Mouse (Mus musculus) embryonic fibroblast, embryonic 13.5 days (primary cell): Measurements from ENCODE around the gene Ost4. TPM values are rescaled to one million over a fixed set of nuclear protein-coding genes. Genes with fewer than 3 reads are reported as not detected.

Experiments used
- H3K27ac ChIP-seq: 2 replicates; pipeline ENCODE4 v1.5.1; 2012; ENCODE audit warnings: low read length, control low read depth, inconsistent platforms; ENCODE audit not compliant: insufficient read depth
- H3K4me1 ChIP-seq: 2 replicates; pipeline ENCODE4 v1.6.1; 2011; ENCODE audit warnings: low read length; ENCODE audit not compliant: control insufficient read depth, insufficient read depth
- H3K4me3 ChIP-seq: 2 replicates; pipeline ENCODE4 v1.5.1; 2011; ENCODE audit warnings: mild to moderate bottlenecking, control low read depth, low read length; ENCODE audit not compliant: insufficient read depth
- CTCF ChIP-seq: IDR thresholded peaks from 2 replicates; pipeline ENCODE4 v1.5.1; 2011; ENCODE audit warnings: mild to moderate bottlenecking, control low read depth, low read length, moderate library complexity, borderline replicate concordance; ENCODE audit not compliant: insufficient read depth
- POLR2A ChIP-seq: IDR thresholded peaks from 2 replicates; pipeline ENCODE4 v1.6.1; 2011; ENCODE audit warnings: low read depth, mild to moderate bottlenecking, control low read depth, low read length, moderate library complexity
- polyA plus RNA-seq: library from polyadenylated mRNA; stranded (reverse); fragments of >200 nt; gene quantifications from 2 replicates; pipeline ENCODE4 v1.2.4, GENCODE M21; 2011; ENCODE audit warnings: low read depth; ENCODE audit not compliant: missing spikeins, insufficient read length

Ost4 gene
- polyA plus RNA-seq, 1 experiment, result 354 TPM

- H3K27ac ChIP-seq, result peak overlapping the region; percentile 97
- H3K4me1 ChIP-seq, result peaks cover 18% of the 10 kb centered on the region
- TF ChIP-seq CTCF, result no peak
- no peak for TF ChIP-seq POLR2A
- no peak overlapping the region for H3K4me3 ChIP-seq
These were observed 1.7 kb upstream of the Ost4 start for GRCm38 (mm10) chr5:30909300-30909659.

GRCm38 (mm10) chr5:30908426-30909299, 1.1 kb upstream of the Ost4 start:
- peak; percentile 23; the same call in 1 of the 2 replicates for TF ChIP-seq POLR2A
- TF ChIP-seq CTCF, result no peak
- Histone ChIP-seq H3K27ac (peak overlapping the region; percentile 97), H3K4me1 (peaks cover 18% of the 10 kb centered on the region), H3K4me3 (peak overlapping the region; percentile 39)

- TF ChIP-seq POLR2A (no peak), CTCF (no peak)
- Histone ChIP-seq H3K4me3 (no peak overlapping the region), H3K4me1 (peaks cover 7% of the 10 kb centered on the region; the same call in 1 of the 2 replicates), H3K27ac (peak overlapping the region; percentile 49; the same call in 1 of the 2 replicates)
These were observed 5.7 kb downstream of the Ost4 start for GRCm38 (mm10) chr5:30901860-30902259.

GRCm38 (mm10) chr5:30890375-30890774, 17.2 kb downstream of the Ost4 start:
- H3K27ac ChIP-seq, result peak overlapping the region; percentile 60

GRCm38 (mm10) chr5:30889088-30889754, 18.4 kb downstream of the Ost4 start:
- TF ChIP-seq CTCF, result no peak
- peak; percentile 55 for TF ChIP-seq POLR2A
- Histone ChIP-seq H3K4me1 (peaks cover 7% of the 10 kb centered on the region; the same call in 1 of the 2 replicates), H3K4me3 (peak overlapping the region; percentile 64), H3K27ac (peak overlapping the region; percentile 76)

More at GRCm38 (mm10) chr5:30890375-30890774, 17.2 kb downstream of the Ost4 start:
- Histone ChIP-seq H3K4me1 (peaks cover 7% of the 10 kb centered on the region; the same call in 1 of the 2 replicates), H3K4me3 (no peak overlapping the region)
- TF ChIP-seq CTCF, result no peak
- no peak for TF ChIP-seq POLR2A

GRCm38 (mm10) chr5:30888337-30889087, 19.1 kb downstream of the Ost4 start, which contains the start of gene Agbl5:
Gene Agbl5 (plus strand): TSS chr5:30888694.
- peak within 1 kb of the TSS; percentile 64 for H3K4me3 ChIP-seq
- peak within 1 kb of the TSS; percentile 76 for H3K27ac ChIP-seq
- peaks cover 7% of the 10 kb centered on the region; the same call in 1 of the 2 replicates for H3K4me1 ChIP-seq
- no peak for TF ChIP-seq CTCF
- TF ChIP-seq POLR2A, result no peak

GRCm38 (mm10) chr5:30887858-30888336, 19.7 kb downstream of the Ost4 start:
- H3K4me1 ChIP-seq, result peaks cover 7% of the 10 kb centered on the region; the same call in 1 of the 2 replicates
- TF ChIP-seq POLR2A, result no peak
- no peak for TF ChIP-seq CTCF
- peak overlapping the region; percentile 58 for H3K4me3 ChIP-seq
- H3K27ac ChIP-seq, result peak overlapping the region; percentile 70

- no peak for TF ChIP-seq CTCF
- TF ChIP-seq POLR2A, result peak; percentile 70
- Histone ChIP-seq H3K4me1 (peaks cover 7% of the 10 kb centered on the region; the same call in 1 of the 2 replicates), H3K4me3 (peak overlapping the region; percentile 58), H3K27ac (peak overlapping the region; percentile 70)
These were observed 20.2 kb downstream of the Ost4 start for GRCm38 (mm10) chr5:30887331-30887761.

- Histone ChIP-seq H3K27ac (no peak overlapping the region), H3K4me3 (peak overlapping the region; percentile 58), H3K4me1 (peaks cover 7% of the 10 kb centered on the region; the same call in 1 of the 2 replicates)
- TF ChIP-seq CTCF, result no peak
- TF ChIP-seq POLR2A, result no peak
These were observed 20.9 kb downstream of the Ost4 start for GRCm38 (mm10) chr5:30886731-30887130.
